Mouse (Mus musculus) right cerebral cortex, postnatal 14 days (tissue): ENCODE measurements around the gene Hic2.
A peak's percentile ranks its signal among the peaks of the same experiment; 100 is the strongest.

Experiments
- DNase-seq: peaks from one replicate; pipeline ENCODE4 v3.0.0; 2022

The Hic2 gene

DNA sequence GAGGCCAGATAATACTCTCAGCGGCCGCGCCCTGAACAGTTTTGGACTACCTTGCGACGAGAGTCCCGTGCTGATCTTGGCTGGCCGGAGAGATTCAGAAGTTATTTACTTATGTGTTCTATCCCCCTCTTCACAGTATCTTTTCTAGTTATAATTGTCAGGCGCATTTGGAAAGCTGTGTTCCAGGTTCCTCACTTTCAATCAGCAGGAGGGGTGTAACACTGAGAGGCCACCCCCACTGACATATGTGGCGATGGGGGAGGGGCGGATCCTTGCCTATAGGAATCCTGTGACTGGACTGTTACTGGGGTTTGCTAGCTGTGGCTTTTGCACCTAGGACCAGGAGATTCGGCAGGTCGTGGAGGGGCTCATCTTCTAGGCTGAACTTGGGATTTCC lies 1.1 kb downstream of the Hic2 start:
- peak; percentile 69 for DNase-seq

DNA sequence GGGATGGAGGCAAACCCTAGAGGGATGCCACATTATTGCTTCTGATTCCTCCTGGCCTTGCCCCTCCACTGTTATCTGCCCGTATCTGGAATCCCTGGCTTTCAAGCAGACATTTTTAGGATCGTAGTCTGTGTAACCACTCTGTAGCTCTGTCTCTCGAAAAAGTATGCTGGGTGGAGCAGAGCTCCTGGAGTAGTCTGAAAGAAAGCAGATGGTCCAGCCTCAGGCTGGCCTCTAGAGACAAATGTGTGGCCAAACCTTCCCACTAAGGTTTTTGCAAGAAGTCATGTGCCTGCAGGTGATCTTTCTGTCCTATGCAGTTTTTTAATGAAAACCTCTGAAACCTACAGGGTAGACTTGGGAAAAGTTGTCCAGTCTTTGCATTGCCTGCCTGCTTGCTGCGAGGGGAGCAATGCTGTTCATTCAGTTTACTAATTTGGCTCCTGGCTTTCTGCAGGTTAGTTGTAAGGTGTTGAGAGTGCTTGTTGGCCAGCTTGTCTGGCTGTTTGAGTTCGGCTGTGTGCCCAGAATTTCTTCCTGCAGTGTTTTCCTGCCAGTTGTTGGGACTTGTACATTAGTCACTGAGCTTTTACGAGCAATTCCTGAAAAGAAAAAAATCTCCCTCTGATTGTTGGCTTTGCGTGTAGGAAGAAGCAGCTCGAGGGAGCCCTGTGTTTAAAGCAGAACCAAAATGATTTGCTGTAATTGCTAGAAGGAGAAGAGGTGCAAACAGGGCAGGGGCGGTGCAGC lies 1.7 kb downstream of the Hic2 start:
- DNase-seq = peak; percentile 25

DNA sequence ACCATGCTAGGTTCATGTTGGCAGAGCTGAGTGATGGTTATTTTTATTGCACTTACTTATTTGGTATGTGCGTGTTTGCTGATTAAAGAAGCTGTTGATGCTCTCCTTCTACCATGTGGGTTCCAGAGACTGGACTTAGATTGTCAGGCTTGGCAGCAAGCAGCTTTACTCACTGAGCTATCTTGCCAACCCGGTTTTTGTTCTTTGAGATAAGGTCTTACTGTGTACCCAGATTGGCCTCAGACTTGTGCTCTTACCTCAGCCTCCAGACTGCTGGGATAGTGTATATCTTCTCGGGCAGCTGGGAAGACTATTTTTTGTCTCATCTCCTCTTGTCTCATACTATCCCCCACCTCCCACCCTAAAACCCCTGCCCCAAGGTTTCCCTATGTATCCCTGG lies 4.3 kb downstream of the Hic2 start:
- no peak for DNase-seq

DNA sequence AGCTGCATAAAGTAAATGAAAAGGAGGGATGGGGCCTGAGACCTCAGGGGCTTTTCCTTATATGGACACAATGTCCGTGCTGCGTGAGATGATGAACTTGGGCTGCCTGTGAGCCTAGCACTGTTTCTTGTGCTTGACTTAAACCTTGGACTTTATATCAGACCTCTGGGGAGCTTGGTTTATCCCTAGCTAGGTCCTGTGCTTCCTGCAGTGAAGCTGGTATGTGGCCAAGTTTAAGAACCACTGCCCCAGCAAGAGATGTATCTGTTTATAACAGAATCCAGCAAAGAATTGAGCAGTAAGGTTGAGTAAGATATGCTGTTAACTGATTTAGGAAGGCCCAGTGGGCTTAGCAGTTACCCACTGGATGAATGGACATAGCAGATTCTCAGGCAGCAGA lies 6.0 kb downstream of the Hic2 start:
- DNase-seq = no peak

DNA sequence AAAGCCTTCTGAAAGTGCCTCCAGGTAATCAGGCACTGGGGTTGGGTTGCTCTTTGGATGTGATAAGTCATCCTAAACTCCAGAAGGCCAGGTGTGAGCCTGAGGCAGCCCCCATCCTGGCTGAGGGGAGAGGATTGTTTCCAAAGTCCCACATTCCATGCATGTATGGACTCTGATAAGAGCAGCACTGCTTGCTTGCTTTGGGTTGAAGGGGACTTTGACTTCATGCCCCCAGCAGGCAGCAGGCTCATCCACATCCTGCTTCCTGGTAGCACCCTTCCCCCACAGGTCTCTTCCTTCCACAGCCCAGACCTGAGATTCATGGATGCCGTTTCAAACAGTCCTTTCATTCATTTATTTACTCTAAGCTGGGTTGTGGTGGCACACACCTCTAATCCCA lies 10.4 kb downstream of the Hic2 start:
- DNase-seq = no peak

DNA sequence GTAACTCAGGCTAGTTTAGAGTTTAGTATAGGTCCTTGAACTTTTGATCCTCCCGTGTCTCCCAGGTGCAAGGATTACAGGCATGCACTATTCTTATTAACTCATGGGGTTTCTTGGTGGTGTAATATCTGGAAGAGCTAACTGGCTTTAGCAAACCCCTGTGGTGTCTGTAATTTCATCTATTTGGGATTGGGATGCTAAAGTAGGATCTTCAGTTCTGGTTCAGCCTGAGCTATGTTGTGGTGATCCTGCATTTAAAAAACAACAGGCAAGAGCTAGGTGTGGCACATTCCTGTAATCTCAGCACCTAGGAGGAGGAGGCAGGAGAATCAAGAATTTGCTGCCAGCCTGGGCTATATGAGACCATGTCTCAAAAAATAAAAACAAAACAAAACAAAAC lies 11.6 kb downstream of the Hic2 start:
- no peak for DNase-seq

DNA sequence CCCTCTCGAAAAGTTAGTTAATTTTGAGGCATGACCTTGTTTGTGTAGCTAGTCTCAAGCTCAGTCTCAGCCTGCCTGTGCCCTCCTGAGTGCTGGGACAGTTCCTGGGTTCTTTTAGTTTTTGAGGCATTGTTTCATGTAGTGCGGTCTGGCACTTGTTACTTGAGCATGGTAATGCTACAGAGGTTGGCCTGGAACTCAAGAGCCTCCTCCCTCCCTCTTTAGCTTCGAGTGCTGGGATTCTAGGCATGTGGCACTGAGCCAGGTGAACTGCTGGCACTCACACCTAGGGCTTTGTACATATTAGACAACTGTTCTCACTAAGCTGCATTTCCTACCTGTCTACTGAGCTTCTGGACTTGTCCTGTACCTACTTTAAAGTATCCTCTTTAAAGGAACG lies 14.4 kb downstream of the Hic2 start:
- DNase-seq = no peak

DNA sequence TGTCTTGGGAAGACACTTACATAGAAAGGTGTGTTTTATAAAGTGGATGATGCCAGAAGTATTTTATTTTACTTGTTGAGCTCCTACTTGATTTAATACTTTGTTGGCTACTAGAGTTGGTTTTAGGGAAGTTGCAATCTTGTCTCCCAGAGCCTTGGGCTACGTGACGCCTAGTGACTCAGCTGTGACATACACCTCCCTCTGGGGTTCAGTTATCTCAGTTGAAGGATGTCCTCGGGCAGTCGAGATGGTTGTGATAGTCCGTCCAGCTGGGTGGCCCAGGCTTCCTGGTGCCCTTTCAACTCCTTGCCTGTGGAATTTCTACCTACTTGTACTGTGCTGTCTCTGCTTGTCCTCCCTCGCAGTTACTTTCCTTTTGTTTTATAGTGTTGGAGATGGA lies 15.8 kb downstream of the Hic2 start:
- DNase-seq = no peak

DNA sequence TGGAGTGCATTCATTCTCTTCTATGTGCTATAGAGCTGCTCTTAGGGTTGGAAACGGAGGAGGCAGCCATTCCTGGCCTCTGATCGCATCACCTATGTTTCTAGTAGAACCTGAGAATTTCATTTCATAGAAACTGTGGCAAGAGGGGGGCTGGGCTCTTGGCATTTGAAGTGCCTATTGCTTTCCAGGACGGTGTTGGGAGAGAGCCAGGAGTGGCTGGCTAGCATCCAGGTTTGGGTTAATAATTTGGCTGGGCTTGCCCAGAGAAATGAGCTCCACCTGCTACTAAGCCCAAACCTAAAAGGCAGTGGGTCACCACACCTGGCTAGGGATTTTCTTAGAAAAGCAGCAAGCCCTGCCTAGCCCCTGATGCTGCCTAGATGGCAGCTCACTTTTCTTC lies 18.2 kb downstream of the Hic2 start:
- DNase-seq = no peak

DNA sequence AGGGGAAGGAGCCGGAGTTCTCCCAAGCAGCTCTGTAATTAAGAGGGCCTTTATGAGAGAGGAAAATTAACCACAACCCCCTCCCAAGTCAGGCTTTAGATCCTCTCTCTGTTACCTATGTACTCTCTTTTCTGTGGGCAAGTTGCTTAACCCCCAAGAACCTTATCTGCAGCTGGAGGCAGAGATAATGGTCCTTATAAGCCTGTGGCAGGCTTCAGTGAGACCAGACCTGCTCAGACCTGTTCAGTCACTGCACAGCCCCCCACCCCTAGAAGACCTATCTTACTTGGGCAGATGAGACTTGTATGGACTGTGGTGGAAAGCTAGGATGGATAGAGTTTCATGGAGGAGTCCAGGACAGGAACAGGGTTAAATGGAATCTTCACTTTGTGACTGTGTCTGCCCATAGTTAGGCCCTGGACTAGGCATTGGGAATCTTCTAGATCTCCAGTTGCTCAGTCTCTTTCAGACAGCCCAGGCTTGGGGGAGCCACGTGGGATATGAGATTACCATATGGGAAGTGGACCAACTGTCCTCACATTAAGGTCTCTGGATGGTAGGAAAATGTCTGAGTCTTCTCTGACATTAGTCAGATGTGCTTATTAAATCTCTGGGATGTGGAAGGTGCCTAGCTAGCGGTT lies 18.8 kb downstream of the Hic2 start:
- no peak for DNase-seq

DNA sequence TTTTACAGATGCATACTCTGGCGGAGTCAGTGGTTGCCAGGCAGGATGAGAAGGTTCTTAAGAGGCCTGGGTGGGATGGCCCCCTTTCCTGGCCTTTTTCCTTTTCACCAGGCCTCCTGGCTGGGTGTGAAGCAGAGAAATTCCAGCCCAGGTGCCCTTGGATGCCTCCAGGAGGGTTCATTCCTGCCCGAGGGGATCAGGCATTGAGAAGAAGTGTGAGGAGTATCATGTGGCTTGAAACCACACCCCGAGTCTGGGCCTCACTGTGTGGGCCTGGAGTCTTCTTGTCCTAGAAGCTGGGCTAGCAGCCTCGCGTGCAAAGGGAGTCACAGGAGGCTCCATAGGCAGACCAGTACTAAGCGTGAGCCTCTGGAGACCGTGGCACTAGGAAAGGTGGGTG lies 19.5 kb downstream of the Hic2 start:
- no peak for DNase-seq

DNA sequence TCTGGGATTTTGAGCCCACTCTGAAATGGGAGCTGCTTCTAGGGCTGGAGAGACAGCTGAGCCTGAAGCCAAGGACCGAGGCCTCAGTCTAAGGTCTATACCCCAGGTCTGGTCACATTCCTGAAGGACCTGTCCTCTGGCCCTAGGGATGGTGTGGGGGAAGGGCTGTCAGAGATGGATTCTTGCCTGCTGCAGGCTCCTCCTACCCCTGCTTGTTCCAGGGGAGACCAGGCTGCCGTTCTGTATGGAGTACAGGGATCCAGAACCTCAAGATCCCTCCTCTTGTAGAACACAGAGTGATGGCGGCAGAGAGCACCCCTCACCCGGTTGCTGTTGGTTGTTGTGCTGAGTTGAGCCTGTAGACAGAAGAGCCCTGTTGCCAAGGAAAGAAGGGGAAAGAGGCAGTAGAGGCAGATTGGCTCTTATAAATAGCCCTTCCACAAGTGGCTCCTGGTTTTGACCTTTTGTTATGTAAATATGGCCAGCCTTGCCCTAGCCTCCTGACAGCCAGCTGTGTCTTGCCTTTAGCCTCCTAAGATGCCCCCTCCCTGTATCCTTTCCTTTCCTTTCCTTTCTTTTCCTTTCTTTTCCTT lies 20.7 kb downstream of the Hic2 start:
- DNase-seq = no peak

DNA sequence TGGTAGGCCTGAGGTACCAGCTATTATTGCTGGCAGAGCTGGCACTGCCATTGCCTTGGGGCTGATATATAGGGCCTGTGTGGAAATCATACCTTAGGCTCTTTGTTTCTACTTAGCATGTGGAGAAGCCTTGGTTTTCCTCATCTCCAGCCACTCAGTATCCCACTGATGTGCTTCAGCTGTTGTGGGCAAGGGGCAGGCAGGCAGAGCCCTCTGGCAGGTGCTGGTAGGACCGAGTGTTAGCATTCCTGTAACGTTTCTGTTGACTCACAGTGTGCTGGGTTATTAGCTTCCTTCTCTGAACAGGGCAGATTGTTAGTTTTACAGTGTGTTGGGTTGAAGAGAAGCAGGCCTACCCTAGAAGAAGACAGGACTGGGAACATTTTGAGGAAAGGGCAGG lies 21.9 kb downstream of the Hic2 start:
- DNase-seq = no peak

DNA sequence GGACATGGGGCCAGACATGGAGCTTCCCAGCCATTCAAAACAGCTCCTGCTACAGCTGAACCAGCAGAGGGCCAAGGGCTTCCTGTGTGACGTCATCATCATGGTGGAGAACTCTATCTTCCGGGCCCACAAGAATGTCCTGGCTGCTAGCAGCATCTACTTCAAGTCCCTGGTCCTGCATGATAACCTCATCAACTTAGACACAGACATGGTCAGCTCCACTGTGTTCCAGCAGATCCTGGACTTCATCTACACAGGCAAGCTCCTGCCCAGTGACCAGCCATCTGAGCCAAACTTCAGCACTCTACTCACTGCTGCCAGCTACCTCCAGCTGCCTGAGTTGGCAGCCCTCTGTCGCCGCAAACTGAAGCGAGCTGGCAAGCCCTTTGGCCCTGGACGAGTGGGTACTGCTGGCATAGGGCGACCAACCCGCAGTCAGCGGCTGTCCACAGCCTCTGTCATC lies 24.0 kb downstream of the Hic2 start:
- no peak for DNase-seq

DNA sequence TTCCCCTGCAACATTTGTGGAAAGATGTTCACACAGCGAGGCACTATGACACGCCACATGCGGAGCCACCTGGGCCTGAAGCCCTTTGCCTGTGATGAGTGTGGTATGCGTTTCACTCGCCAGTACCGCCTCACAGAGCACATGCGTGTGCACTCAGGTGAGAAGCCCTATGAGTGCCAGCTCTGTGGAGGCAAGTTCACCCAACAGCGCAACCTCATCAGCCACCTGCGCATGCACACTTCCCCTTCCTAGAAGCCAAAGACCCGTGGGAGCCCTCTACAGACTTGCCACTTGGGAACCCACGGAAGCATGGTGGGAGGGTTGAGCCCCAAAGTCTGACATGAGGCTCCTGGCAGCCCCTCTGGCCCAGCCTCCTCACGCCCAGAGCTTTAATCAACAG lies 25.5 kb downstream of the Hic2 start:
- DNase-seq = no peak

DNA sequence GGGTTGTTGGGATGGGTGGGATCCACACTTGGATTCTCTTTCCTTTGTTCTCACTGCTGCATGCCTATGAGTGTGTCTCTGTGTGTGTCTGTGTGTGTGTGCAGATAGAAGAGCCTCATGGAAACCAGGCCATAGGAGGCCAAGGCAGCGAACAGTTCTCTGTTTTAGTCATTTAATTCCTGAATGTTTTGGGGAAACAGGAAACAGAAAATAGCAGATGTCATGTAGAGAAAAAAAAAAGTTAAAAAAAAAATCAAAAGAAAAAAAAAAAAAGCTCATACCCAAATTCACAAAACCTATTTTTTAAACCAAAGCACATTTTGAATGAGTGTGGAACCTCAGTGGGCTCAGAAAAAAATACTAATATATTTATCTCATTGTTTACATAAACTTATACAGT lies 28.0 kb downstream of the Hic2 start:
- DNase-seq = no peak

DNA sequence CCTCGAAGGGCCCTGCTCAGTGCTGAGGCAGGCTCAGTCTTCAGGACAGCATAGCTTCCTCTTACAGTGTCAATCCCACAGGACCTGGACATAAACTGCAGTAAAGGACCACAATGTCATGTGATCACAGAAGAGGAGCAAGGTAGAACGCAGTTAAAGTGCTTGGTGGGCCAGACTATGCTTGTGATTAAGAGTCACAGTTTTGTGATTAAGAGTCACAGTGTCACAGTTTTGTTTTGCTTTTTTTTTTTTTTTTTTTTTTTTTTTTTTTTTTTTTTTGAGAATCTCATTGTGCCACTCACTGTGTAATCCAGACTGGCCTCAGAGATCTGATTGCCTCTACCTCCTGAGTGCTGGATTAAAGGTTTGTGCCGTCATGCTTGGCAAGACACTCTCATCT lies 32.7 kb downstream of the Hic2 start:
- no peak for DNase-seq

DNA sequence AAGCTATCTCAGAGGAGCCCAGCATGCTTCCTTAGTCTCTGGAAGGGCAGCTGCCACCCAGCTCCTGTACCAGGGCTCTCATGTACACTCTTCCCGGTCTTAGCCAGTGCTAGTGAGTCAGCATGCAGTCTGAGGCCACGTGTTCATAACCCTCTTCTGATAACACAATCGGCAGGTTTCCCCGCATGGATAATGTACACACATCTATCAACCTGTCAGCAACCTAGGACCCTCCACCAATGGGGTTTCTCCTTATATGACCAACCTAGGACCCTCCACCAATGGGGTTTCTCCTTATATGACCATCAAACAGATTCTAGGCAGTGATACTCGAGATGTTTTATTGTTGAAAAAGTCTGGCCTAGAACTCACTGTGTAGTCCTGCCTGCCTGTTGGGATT lies 34.6 kb downstream of the Hic2 start:
- DNase-seq = no peak

DNA sequence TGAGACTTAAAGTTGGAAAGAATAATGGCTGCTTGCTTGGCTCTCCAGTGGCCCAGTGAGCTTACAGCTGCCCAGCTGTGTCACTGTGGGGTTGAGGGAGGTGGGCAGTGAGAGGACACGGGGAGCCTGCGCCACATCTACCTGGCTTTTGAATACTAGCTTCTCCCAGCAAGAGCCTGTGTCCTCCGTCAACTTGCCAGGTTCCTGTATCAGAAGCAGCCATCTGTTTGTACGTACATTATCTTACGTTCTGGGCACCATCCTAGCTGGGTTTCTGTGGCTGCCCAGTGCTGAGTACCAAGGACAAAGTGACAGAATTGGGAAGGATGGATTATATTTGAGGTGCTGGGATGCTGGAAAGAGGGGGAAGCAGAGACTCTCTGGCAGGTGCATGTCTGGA lies 36.5 kb downstream of the Hic2 start:
- no peak for DNase-seq

DNA sequence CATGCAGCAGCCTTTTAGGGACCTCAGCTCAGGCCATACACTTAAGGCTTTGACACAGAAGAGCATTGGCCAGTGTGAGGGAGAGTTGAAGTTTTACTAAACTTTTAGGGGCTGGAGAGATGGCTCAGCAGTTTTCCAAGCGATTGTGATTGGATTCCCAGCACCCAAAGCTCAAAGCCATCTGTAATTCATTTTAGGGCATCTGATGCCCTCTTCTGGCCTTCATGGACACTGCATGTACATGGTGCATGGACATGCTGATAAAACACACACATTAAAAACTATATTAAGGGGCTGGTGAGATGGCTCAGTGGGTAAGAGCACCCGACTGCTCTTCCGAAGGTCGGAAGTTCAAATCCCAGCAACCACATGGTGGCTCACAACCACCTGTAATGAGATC lies 37.8 kb downstream of the Hic2 start:
- no peak for DNase-seq

DNA sequence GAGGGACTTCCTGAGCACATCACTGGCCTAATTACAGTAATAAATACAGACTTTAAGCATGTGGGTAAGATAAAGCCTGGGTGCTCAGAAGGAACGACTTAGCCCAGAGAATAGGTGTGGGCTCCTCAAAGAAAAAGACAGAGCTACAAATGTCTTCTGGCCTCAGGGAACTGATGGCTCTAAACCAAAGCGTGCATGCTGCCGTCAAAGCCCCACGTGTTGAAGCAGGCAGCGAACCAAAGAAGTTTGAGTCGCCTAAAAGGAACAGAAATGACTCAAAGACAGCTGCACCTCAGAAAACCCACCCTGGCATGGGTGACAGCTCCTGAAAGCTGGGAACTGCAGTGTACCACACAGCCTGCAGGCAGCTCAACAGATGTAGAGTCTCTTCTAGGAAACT lies 38.5 kb downstream of the Hic2 start:
- no peak for DNase-seq

DNA sequence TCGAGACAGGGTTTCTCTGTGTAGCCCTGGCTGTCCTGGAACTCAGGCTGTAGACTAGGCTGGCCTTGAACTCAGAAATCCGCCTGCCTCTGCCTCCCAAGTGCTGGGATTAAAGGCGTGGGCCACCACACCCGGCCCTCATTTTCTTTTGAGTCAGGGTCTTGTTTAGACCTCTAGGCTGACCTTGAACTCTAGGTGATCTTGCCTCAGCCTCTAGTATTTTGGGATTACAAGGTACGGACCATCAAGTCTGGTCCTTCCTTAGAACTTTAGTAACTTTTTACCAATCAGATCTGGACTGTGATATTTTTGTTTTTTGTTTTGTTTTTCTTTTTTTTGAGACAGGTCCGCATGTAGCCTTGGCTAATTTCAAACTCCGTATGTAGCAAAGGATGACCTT lies 42.3 kb downstream of the Hic2 start, which contains the start of gene Tmem191c:
Tmem191c (plus strand) TSS at position 357 of the 400 bp plus-strand sequence.
- no peak for DNase-seq

DNA sequence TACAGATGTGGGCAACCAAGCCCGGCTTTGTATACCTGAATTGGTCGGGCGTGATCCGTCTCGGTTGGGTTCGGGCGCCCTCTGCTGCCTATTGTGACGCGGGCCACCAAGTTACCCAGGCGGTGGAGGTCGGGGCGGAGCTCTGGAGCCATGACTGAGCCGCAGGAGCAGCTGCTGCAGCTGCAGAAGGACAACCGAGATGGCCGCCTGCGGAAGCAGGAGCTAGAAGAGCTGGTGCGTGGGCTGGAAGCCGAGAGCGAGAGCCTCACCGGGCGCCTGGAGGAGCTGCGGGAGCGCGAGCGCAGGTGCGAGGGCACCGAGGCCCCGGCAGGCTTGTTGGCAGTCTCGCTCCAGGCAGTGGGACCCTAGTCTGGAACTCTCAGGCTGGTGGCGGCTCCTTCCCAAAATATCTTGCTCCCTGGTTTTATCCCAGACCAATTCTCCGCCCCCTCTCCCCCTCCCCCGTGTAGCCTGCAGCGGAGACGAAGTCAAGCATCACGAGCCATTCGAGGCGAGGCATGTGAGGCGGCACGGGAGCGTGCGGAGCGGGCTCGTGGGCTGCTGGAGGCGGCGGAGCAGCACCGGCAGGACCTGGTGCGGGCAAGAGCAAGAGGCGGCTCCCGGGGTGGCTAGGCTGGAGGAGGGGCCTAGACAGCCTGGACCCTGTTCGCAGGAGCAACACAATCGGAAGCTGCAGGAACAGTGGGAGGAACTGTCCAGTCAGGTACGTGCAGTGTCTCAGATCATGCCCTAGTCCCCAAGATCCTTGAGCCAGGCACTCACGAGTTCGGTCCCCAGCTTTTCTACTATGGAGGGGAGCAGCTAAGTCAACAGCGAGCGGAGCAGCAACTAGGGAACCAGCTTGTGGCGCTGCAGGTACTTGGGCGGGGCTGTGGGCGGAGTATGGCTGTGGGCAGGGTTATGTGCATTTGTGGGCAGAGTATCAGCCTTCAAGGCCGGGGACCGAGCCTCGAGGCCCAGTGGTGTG lies 43.1 kb downstream of the Hic2 start:
- DNase-seq = peak; percentile 94
